In genomic region chr10:93939676-93940075, GRCm38 (mm10) we compare ENCODE assay signal across 16 mouse cellular contexts.
"Had no signal": no experiment of that assay in that cellular context is flagged by ENCODE, and none has a peak within 500 bp of the region (broad histone marks: within the 10 kb centered on the region; RNA-seq: fewer than 3 reads in every experiment).

No protein-coding gene starts in this region.

- H3K27me3 ChIP-seq: intestine, embryonic 15.5 days; kidney, embryonic 15.5 days; liver, embryonic 13.5 days; midbrain, embryonic 12.5 days had no signal

- H3K9ac ChIP-seq: intestine, embryonic 15.5 days; kidney, embryonic 15.5 days; liver, embryonic 13.5 days; midbrain, embryonic 12.5 days had no signal

- H3K9me3 ChIP-seq: intestine, embryonic 15.5 days; kidney, embryonic 15.5 days; liver, embryonic 13.5 days; midbrain, embryonic 12.5 days had no signal

- DNase-seq: kidney, adult 11 months; kidney, adult 8-10 months; kidney, postnatal 10 days; kidney, postnatal 4 days; layer of hippocampus, adult 9-11 months; liver, embryonic 13.5 days; lung, adult 2 months; lung, postnatal 14 days; lung, postnatal 4 days; thymus, adult 18-20 months; thymus, postnatal 25 days had no signal

- H3K4me2 ChIP-seq: intestine, embryonic 15.5 days; kidney, embryonic 15.5 days; liver, embryonic 13.5 days; midbrain, embryonic 12.5 days had no signal

- H3K4me1 ChIP-seq: intestine, embryonic 15.5 days; liver, embryonic 13.5 days; midbrain, embryonic 12.5 days had no signal

- ATAC-seq: intestine, embryonic 15.5 days; midbrain, embryonic 16.5 days had no signal

- H3K36me3 ChIP-seq: intestine, embryonic 15.5 days; kidney, embryonic 15.5 days; liver, embryonic 13.5 days; midbrain, embryonic 12.5 days had no signal

- H3K4me3 ChIP-seq: intestine, embryonic 15.5 days; kidney, embryonic 15.5 days; layer of hippocampus, adult 2 months; liver, embryonic 13.5 days; midbrain, embryonic 12.5 days had no signal

- H3K27ac ChIP-seq: intestine, embryonic 15.5 days; kidney, embryonic 15.5 days; layer of hippocampus, adult 2 months; liver, embryonic 13.5 days; midbrain, embryonic 12.5 days had no signal
